Mouse (Mus musculus) CH12.LX (cell line): Measurements from ENCODE around the gene Ergic3. TPM values are rescaled to one million over a fixed set of nuclear protein-coding genes. Genes with fewer than 3 reads are reported as not detected.

Source experiments
- DNase-seq: peaks from one replicate; pipeline ENCODE4 v3.0.0-alpha.2; 2013; ENCODE audit errors: extremely low read depth
- H3K27ac ChIP-seq: 2 replicates; pipeline ENCODE4 v1.5.1; 2012; ENCODE audit warnings: low read depth, mild to moderate bottlenecking, control low read depth, moderate library complexity; ENCODE audit not compliant: insufficient read depth
- H3K27me3 ChIP-seq: replicated peaks from 2 replicates; pipeline ENCODE3; 2012; ENCODE audit warnings: inconsistent platforms
- H3K36me3 ChIP-seq, 2 experiments: replicated peaks in 1 of 2; 2 replicates each; pipeline versions ENCODE3 to v1.6.1; 2012; ENCODE audit warnings: inconsistent platforms in 1 of 2, low read length in 1 of 2, mild to moderate bottlenecking in 1 of 2, mixed read lengths in 1 of 2, moderate library complexity in 1 of 2; ENCODE audit not compliant: control insufficient read depth in 1 of 2, insufficient read depth in 1 of 2
- H3K4me1 ChIP-seq, 2 experiments: 2 replicates each; pipeline ENCODE4 v1.6.1; 2012; ENCODE audit warnings: inconsistent platforms in 1 of 2, moderate library complexity in 1 of 2; ENCODE audit not compliant: insufficient read depth in 2 of 2, control insufficient read depth in 1 of 2
- H3K4me2 ChIP-seq: 2 replicates; pipeline ENCODE4 v1.6.1; 2012; ENCODE audit warnings: low read depth, mild to moderate bottlenecking, control low read depth; ENCODE audit not compliant: poor library complexity, insufficient read depth, severe bottlenecking
- H3K4me3 ChIP-seq, 3 experiments: fragments of 150-350 bp in 1 of 3; sonication (generic) in 1 of 3; replicated peaks in 1 of 3; 2 replicates each; pipeline versions ENCODE3 to v1.5.1; 2011 to 2012; ENCODE audit warnings: low read depth in 2 of 3, low read length in 2 of 3, mild to moderate bottlenecking in 2 of 3, moderate library complexity in 2 of 3, control low read depth in 1 of 3, improper control_type of control experiment in 1 of 3, inconsistent platforms in 1 of 3, mixed read lengths in 1 of 3; ENCODE audit not compliant: poor library complexity in 1 of 3
- H3K79me2 ChIP-seq: replicated peaks from 2 replicates; pipeline ENCODE4 v1.6.1; 2012; ENCODE audit warnings: mild to moderate bottlenecking, moderate library complexity; ENCODE audit not compliant: control insufficient read depth, poor library complexity, insufficient read depth, severe bottlenecking; ENCODE audit errors: extremely low read depth
- H3K9ac ChIP-seq: 2 replicates; pipeline ENCODE4 v1.6.1; 2012; ENCODE audit warnings: low read depth, mild to moderate bottlenecking, control low read depth, moderate library complexity; ENCODE audit not compliant: insufficient read depth
- H3K9me3 ChIP-seq: replicated peaks from 2 replicates; pipeline ENCODE3; 2012; ENCODE audit warnings: low read length, inconsistent platforms, mixed read lengths
- BHLHE40 ChIP-seq: IDR thresholded peaks from 2 replicates; pipeline ENCODE4 v1.6.1; 2011; ENCODE audit warnings: mild to moderate bottlenecking, low read depth, low read length, improper control_type of control experiment
- ELF1 ChIP-seq: IDR thresholded peaks from 2 replicates; pipeline ENCODE4 v1.6.1; 2014; ENCODE audit warnings: low read depth, mild to moderate bottlenecking, inconsistent platforms, low read length, improper control_type of control experiment
- ETS1 ChIP-seq: conservative IDR thresholded peaks from 2 replicates; pipeline ENCODE4 v1.6.1; 2012; ENCODE audit warnings: low read depth, mild to moderate bottlenecking, inconsistent platforms, low read length, improper control_type of control experiment, moderate library complexity
- GABPA ChIP-seq: IDR thresholded peaks from 2 replicates; pipeline ENCODE4 v1.6.1; 2012; ENCODE audit warnings: low read depth, low read length, improper control_type of control experiment, inconsistent platforms; ENCODE audit not compliant: insufficient replicate concordance
- HCFC1 ChIP-seq: IDR thresholded peaks from 2 replicates; pipeline ENCODE4 v1.6.1; 2012; ENCODE audit warnings: low read depth, mild to moderate bottlenecking, inconsistent platforms, low read length, improper control_type of control experiment
- IRF4 ChIP-seq: IDR thresholded peaks from 2 replicates; pipeline ENCODE4 v1.6.1; 2014; ENCODE audit warnings: low read depth, mild to moderate bottlenecking, inconsistent platforms, low read length, improper control_type of control experiment
- JUN ChIP-seq: IDR thresholded peaks from 2 replicates; pipeline ENCODE4 v1.6.1; 2011; ENCODE audit warnings: low read depth, mild to moderate bottlenecking, low read length, improper control_type of control experiment, moderate library complexity; ENCODE audit not compliant: insufficient read depth
- KAT2A ChIP-seq: IDR thresholded peaks from 2 replicates; pipeline ENCODE4 v1.6.1; 2012; ENCODE audit warnings: low read length, improper control_type of control experiment, inconsistent platforms; ENCODE audit not compliant: insufficient replicate concordance
- MAX ChIP-seq: IDR thresholded peaks from 2 replicates; pipeline ENCODE4 v1.6.1; 2011; ENCODE audit warnings: low read length, improper control_type of control experiment
- MAZ ChIP-seq: IDR thresholded peaks from 2 replicates; pipeline ENCODE4 v1.6.1; 2012; ENCODE audit warnings: low read depth, mild to moderate bottlenecking, inconsistent platforms, low read length, improper control_type of control experiment, moderate library complexity
- MYC ChIP-seq: IDR thresholded peaks from 2 replicates; pipeline ENCODE4 v1.6.1; 2011; ENCODE audit warnings: low read depth, mild to moderate bottlenecking, improper control_type of control experiment, low read length
- NELFE ChIP-seq: IDR thresholded peaks from 2 replicates; pipeline ENCODE4 v1.6.1; 2011; ENCODE audit warnings: low read depth, low read length, improper control_type of control experiment
- SIN3A ChIP-seq: IDR thresholded peaks from 2 replicates; pipeline ENCODE4 v1.6.1; 2012; ENCODE audit warnings: low read length, improper control_type of control experiment, inconsistent platforms
- TBP ChIP-seq: conservative IDR thresholded peaks from 2 replicates; pipeline ENCODE4 v1.6.1; 2011; ENCODE audit warnings: low read depth, low read length, improper control_type of control experiment
- UBTF ChIP-seq: IDR thresholded peaks from 2 replicates; pipeline ENCODE4 v1.6.1; 2012; ENCODE audit warnings: low read depth, mild to moderate bottlenecking, inconsistent platforms, low read length, improper control_type of control experiment, moderate library complexity
- USF1 ChIP-seq: IDR thresholded peaks from 2 replicates; pipeline ENCODE4 v1.6.1; 2014; ENCODE audit warnings: low read depth, mild to moderate bottlenecking, inconsistent platforms, low read length, improper control_type of control experiment
- ZC3H11A ChIP-seq: IDR thresholded peaks from 2 replicates; pipeline ENCODE4 v1.6.1; 2012; ENCODE audit warnings: low read depth, mild to moderate bottlenecking, inconsistent platforms, low read length, improper control_type of control experiment
- dilution Hi-C: fragments of 300-500 bp; cut with MboI; formaldehyde crosslinking; loops from 2 replicates; pipeline ENCODE4 v1.14.3; 2020; ENCODE audit warnings: low sequenced_read_pairs; ENCODE audit not compliant: extremely low pct_unique_long_range_greater_than_20kb, extremely low pct_ligation_motif_present
- in situ Hi-C: fragments of 300-500 bp; cut with MboI; formaldehyde crosslinking; loops from 3 replicates; pipeline ENCODE4 v1.14.3; 2019; ENCODE audit warnings: low sequenced_read_pairs, low pct_ligation_motif_present, low pct_unique_long_range_greater_than_20kb, mixed read lengths
- polyA plus RNA-seq: library from polyadenylated mRNA; unstranded; fragments of >175 nt; gene quantifications from 2 replicates; pipeline ENCODE4 v1.2.1, GENCODE M21; 2012; ENCODE audit warnings: low read depth; ENCODE audit not compliant: insufficient read length
- total RNA-seq, 2 experiments: library from RNA; depleted of rRNA; stranded (reverse); fragments of 300-350 nt in 1 of 2; fragments of >200 nt in 1 of 2; gene quantifications; 2 replicates each; pipeline ENCODE4 v1.2.3; 2012 to 2014

Ergic3 gene
- total and polyA plus RNA-seq, 3 experiments: 53.0 to 146 (median 136) TPM

DNA sequence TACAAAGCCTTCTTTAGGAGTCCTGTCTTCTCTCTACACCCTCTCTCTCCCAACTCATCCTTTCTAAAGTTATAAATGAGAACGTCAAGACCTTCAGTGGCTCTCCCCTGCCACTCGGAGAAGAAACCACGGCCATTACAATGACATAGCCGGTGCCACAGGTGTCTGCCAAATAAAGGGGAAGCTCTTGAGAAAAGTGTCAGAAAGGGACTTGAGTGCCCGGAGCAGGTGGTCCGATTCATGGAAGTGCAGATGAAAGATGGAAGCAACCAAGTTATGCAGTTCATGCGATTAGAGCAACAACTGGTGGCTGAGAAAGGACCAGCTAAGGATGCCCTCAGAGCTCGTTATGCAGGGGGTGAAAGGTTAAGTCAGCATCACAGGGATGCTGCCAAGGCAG lies 35.1 kb downstream of the Ergic3 start:
- H3K36me3 ChIP-seq: no peaks in the 10 kb centered on the region
- dilution Hi-C loops: no loop called here
- TF ChIP-seq GABPA (no peak), ETS1 (no peak), SIN3A (no peak), ZC3H11A (no peak)
- TF ChIP-seq, all 38 proteins: peak for 0

DNA sequence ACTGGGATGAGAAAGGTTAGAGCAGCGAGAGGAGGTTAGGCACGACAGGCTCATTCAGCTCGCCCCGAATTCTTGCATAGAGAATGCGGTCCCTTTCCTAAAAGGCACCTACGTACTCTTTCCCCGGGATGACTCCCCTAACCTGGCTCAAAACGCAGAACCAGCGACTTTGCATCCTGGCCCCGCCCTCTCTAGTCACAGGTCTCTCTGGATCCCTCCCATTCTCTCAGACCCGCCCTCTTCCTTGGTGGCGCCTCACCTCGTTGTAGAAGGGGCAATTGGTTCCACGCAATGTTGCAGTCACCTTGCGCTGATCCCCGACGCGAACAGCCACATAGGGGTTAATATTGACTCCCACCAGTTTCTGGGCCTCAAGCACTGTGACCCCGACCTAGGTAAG lies 40.1 kb downstream of the Ergic3 start:
- peak overlapping the region; percentile 84 for H3K4me2 ChIP-seq
- DNase-seq: peak; percentile 46
- dilution Hi-C loops (no loop called here), in situ Hi-C loops (no loop called here)
- H3K27me3 ChIP-seq: peaks cover 93% of the 10 kb centered on the region
- peaks cover 10 to 14% of the 10 kb centered on the region in 2 experiments for H3K4me1 ChIP-seq
- no peaks in the 10 kb centered on the region for H3K79me2 ChIP-seq
- no peak for TF ChIP-seq KAT2A
- TF ChIP-seq HCFC1: no peak
- TF ChIP-seq JUN: no peak
- TF ChIP-seq TBP: no peak
- TF ChIP-seq NELFE: no peak
- TF ChIP-seq MAX: no peak
- TF ChIP-seq UBTF: no peak
- TF ChIP-seq IRF4: no peak
- no peak for TF ChIP-seq BHLHE40
- TF ChIP-seq ELF1: no peak
- no peak for TF ChIP-seq USF1
- no peak for TF ChIP-seq MAZ
- no peak for TF ChIP-seq MYC
- no peaks in the 10 kb centered on the region for H3K9me3 ChIP-seq
- H3K27ac ChIP-seq: no peak overlapping the region
- H3K36me3 ChIP-seq: no peaks in the 10 kb centered on the region
- no peak overlapping the region for H3K9ac ChIP-seq
- no peak overlapping the region for H3K4me3 ChIP-seq

More for the DNA sequence above, 35.1 kb downstream of the Ergic3 start:
- Histone ChIP-seq H3K4me3 (no peak overlapping the region), H3K9me3 (no peaks in the 10 kb centered on the region), H3K4me1 (peaks cover 9 to 11% of the 10 kb centered on the region in 2 experiments), H3K79me2 (no peaks in the 10 kb centered on the region), H3K27me3 (peaks cover 70% of the 10 kb centered on the region), H3K4me2 (no peak overlapping the region), H3K27ac (no peak overlapping the region), H3K9ac (no peak overlapping the region)
- DNase-seq: no peak
- in situ Hi-C loops: no loop called here
